Mouse (Mus musculus): ENCODE measurements around the gene Utrn. TPM values are rescaled to one million over a fixed set of nuclear protein-coding genes. Genes with fewer than 3 reads are reported as not detected.

The Utrn gene
- total and polyA plus RNA-seq, 2 experiments from 2014 or later, result 24.6 to 25.0 TPM

GRCm38 (mm10) chr10:12658023-12658744 is 211.0 kb downstream of the Utrn start:
- no peak overlapping the region for H3K4me3 ChIP-seq (ENCODE audit: low read length)
- 85% methylated on average over 8 of the region's 8 CpGs for WGBS
- DNase-seq (ENCODE audit: low spot score) (no peak), ATAC-seq (no peak)
- no peak overlapping the region for H3K9ac ChIP-seq (replicated peaks; ENCODE audit: low read length)
- no peaks in the 10 kb centered on the region for H3K4me1 ChIP-seq (ENCODE audit: insufficient read depth, low read length)
- H3K36me3 ChIP-seq (ENCODE audit: insufficient read depth, low read length), result no peaks in the 10 kb centered on the region
- no peak overlapping the region for H3K4me2 ChIP-seq (ENCODE audit: low read depth, low read length)
- H3K27ac ChIP-seq, result no peak overlapping the region
- no peak for TF ChIP-seq CTCF (IDR thresholded peaks at IDR 0.05; ENCODE audit: low read depth)
- no peaks in the 10 kb centered on the region for H3K9me3 ChIP-seq (ENCODE audit: low read length)
- no peaks in the 10 kb centered on the region for H3K27me3 ChIP-seq (ENCODE audit: insufficient read depth, low read length)

- no peaks in the 10 kb centered on the region for H3K4me1 ChIP-seq (ENCODE audit: insufficient read depth, low read length)
- DNase-seq (ENCODE audit: low spot score) (no peak), ATAC-seq (no peak)
- no peak overlapping the region for H3K4me3 ChIP-seq (ENCODE audit: low read length)
- H3K27ac ChIP-seq, result no peak overlapping the region
- no peaks in the 10 kb centered on the region for H3K36me3 ChIP-seq (ENCODE audit: insufficient read depth, low read length)
- no peak overlapping the region for H3K4me2 ChIP-seq (ENCODE audit: low read depth, low read length)
- TF ChIP-seq CTCF (IDR thresholded peaks at IDR 0.05; ENCODE audit: low read depth), result no peak
- 91% methylated on average over 3 of the region's 3 CpGs for WGBS
- no peak overlapping the region for H3K9ac ChIP-seq (replicated peaks; ENCODE audit: low read length)
- H3K9me3 ChIP-seq (ENCODE audit: low read length), result no peaks in the 10 kb centered on the region
- no peaks in the 10 kb centered on the region for H3K27me3 ChIP-seq (ENCODE audit: insufficient read depth, low read length)
Observed at GRCm38 (mm10) chr10:12652988-12653387, 216.2 kb downstream of the Utrn start.

DNA sequence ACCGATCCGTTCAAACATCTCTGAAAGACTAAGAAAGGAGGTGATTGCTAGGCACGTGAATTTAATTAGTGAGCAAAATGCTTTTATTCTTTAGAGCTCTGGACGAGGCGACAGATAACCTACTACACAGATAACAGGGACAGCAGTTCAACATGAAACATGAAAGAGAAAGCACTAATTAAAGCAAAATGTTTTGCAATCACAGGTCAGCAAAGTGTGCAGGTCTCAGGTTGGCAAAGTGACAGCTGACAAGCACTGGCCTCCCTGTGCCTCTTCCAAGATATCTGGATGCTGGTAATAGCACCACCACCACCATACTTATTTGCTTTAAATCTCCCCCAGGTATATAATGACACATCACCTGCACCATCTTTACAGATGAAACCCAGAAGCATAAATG is 223.0 kb downstream of the Utrn start:
- TF ChIP-seq CTCF (IDR thresholded peaks at IDR 0.05; ENCODE audit: low read depth), result no peak
- H3K36me3 ChIP-seq (ENCODE audit: insufficient read depth, low read length), result no peaks in the 10 kb centered on the region
- H3K9me3 ChIP-seq (ENCODE audit: low read length), result no peaks in the 10 kb centered on the region
- 65% methylated on average over 5 of the region's 5 CpGs for WGBS
- H3K4me1 ChIP-seq (ENCODE audit: insufficient read depth, low read length), result no peaks in the 10 kb centered on the region
- no peak overlapping the region for H3K9ac ChIP-seq (replicated peaks; ENCODE audit: low read length)
- no peaks in the 10 kb centered on the region for H3K27me3 ChIP-seq (ENCODE audit: insufficient read depth, low read length)
- ATAC-seq (no peak), DNase-seq (ENCODE audit: low spot score) (no peak)
- H3K4me3 ChIP-seq (ENCODE audit: low read length), result no peak overlapping the region
- no peak overlapping the region for H3K27ac ChIP-seq
- H3K4me2 ChIP-seq (ENCODE audit: low read depth, low read length), result no peak overlapping the region

DNA sequence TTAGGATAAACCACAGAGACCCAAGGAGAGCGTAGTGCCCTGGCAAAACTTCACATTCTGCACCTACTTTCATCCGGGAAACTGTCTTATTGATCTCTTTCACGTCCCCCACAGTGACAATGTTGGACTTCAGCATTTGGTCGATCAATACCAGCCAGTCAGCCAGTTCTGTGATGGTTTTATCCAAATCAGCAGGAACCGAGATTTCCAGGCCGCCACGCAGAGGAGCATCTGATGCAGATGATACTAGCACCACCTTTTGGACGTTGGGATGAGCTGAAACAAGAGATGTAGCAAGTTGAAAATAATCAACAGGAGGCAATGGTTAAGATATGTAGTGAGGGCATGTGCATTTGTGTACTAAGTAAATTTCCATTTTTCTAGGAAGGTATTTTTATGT is 225.8 kb downstream of the Utrn start:
- Histone ChIP-seq H3K4me1 (ENCODE audit: insufficient read depth, low read length) (no peaks in the 10 kb centered on the region), H3K27me3 (ENCODE audit: insufficient read depth, low read length) (no peaks in the 10 kb centered on the region), H3K9ac (replicated peaks; ENCODE audit: low read length) (no peak overlapping the region), H3K9me3 (ENCODE audit: low read length) (no peaks in the 10 kb centered on the region), H3K36me3 (ENCODE audit: insufficient read depth, low read length) (no peaks in the 10 kb centered on the region), H3K27ac (no peak overlapping the region), H3K4me2 (ENCODE audit: low read depth, low read length) (no peak overlapping the region), H3K4me3 (ENCODE audit: low read length) (no peak overlapping the region)
- TF ChIP-seq CTCF (IDR thresholded peaks at IDR 0.05; ENCODE audit: low read depth), result peak; percentile 65
- DNase-seq (ENCODE audit: low spot score) (peak; percentile 72), ATAC-seq (no peak)
- 68% methylated on average over 8 of the region's 8 CpGs for WGBS

GRCm38 (mm10) chr10:12639638-12640037 is 229.5 kb downstream of the Utrn start:
- DNase-seq (ENCODE audit: low spot score), result no peak
- no peak overlapping the region for H3K9ac ChIP-seq (replicated peaks; ENCODE audit: low read length)
- H3K4me1 ChIP-seq (ENCODE audit: insufficient read depth, low read length), result no peaks in the 10 kb centered on the region
- no peaks in the 10 kb centered on the region for H3K36me3 ChIP-seq (ENCODE audit: insufficient read depth, low read length)
- ATAC-seq, result no peak
- no peak overlapping the region for H3K4me2 ChIP-seq (ENCODE audit: low read depth, low read length)
- H3K9me3 ChIP-seq (ENCODE audit: low read length), result no peaks in the 10 kb centered on the region
- H3K4me3 ChIP-seq (ENCODE audit: low read length), result no peak overlapping the region
- no peak for TF ChIP-seq CTCF (IDR thresholded peaks at IDR 0.05; ENCODE audit: low read depth)
- H3K27ac ChIP-seq, result no peak overlapping the region
- no peaks in the 10 kb centered on the region for H3K27me3 ChIP-seq (ENCODE audit: insufficient read depth, low read length)
- 83% methylated on average over 4 of the region's 4 CpGs for WGBS

GRCm38 (mm10) chr10:12633965-12634364 is 235.2 kb downstream of the Utrn start:
- Histone ChIP-seq H3K4me2 (ENCODE audit: low read depth, low read length) (no peak overlapping the region), H3K27me3 (ENCODE audit: insufficient read depth, low read length) (no peaks in the 10 kb centered on the region), H3K9ac (replicated peaks; ENCODE audit: low read length) (no peak overlapping the region), H3K36me3 (ENCODE audit: insufficient read depth, low read length) (no peaks in the 10 kb centered on the region), H3K4me3 (ENCODE audit: low read length) (no peak overlapping the region), H3K27ac (no peak overlapping the region), H3K4me1 (ENCODE audit: insufficient read depth, low read length) (no peaks in the 10 kb centered on the region), H3K9me3 (ENCODE audit: low read length) (no peaks in the 10 kb centered on the region)
- WGBS, result 89% methylated on average over 4 of the region's 4 CpGs
- TF ChIP-seq CTCF (IDR thresholded peaks at IDR 0.05; ENCODE audit: low read depth), result no peak
- DNase-seq (ENCODE audit: low spot score) (no peak), ATAC-seq (no peak)

DNA sequence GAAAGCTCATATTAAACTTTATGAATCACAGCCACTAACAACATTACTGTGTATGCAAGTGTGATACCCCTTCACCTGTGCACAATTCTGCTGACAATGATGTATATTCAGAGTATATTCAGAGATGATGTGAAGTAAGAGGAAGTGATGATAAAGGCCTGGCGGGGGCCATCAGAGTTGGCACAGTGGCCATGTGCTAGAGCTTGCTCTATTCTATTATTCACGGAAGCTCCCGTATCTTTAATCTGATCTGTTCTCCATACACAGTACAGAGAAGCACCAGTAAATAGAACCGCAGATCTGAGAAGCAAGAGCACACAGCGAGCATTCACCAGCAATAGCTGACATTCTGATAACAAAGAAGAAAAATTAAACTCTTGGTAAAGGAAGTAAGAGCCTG is 238.2 kb downstream of the Utrn start:
- no peak for DNase-seq (ENCODE audit: low spot score)
- Histone ChIP-seq H3K4me3 (ENCODE audit: low read length) (no peak overlapping the region), H3K4me1 (ENCODE audit: insufficient read depth, low read length) (no peaks in the 10 kb centered on the region), H3K27me3 (ENCODE audit: insufficient read depth, low read length) (no peaks in the 10 kb centered on the region), H3K36me3 (ENCODE audit: insufficient read depth, low read length) (no peaks in the 10 kb centered on the region), H3K4me2 (ENCODE audit: low read depth, low read length) (no peak overlapping the region), H3K27ac (no peak overlapping the region), H3K9me3 (ENCODE audit: low read length) (no peaks in the 10 kb centered on the region), H3K9ac (replicated peaks; ENCODE audit: low read length) (no peak overlapping the region)
- 75% methylated on average over 5 of the region's 5 CpGs for WGBS
- TF ChIP-seq CTCF (IDR thresholded peaks at IDR 0.05; ENCODE audit: low read depth), result no peak
- ATAC-seq, result no peak
